Mouse (Mus musculus): Measurements from ENCODE around the gene Traip.

DNA sequence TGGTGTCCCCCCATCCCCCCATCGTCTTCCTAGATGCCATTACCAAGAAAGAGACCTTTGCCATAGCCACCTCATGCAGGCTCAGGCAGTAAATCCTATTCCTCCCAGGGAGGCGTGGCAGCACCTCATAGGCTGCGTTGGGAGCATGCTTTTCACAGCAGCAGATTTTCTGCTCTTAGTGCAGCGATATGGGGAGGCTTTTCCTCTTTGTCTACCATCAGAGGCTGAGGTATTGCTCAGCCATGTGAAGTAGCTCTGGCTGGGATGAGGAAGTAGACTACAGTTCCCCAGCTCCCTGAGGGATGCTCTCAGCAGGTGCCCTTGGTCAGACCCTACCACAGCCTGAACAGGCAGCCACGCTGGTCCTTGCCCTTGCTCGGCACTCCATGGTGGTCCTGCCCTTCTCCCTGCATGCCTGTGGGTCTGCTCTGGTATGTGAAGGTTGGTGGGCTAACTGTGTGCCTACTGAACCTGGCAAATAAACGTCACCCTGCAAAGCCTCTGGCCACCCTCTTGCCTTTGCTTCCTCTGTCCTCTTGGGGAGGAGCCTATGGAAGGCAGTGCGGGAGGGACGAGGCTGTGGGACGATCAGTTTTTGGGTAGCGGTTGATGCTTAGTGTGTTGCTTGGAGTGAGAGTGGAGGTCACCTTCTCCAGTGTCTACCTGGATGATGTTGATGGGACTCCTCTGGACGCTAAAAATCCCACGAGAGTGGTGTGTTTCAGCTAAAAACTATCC lies 583 bp upstream of the Traip start:
- no peak for TF ChIP-seq EP300 (IDR thresholded peaks at IDR 0.05)
- TF ChIP-seq CTCF (IDR thresholded peaks at IDR 0.05), result no peak
